Mouse (Mus musculus): ENCODE data around the gene Brsk1. TPM values are rescaled to one million over a fixed set of nuclear protein-coding genes. Genes with fewer than 3 reads are reported as not detected.

Gene Brsk1
- total RNA-seq, 1 experiment, result 20.7 TPM

GRCm38 (mm10) chr7:4657521-4658127, 32.8 kb upstream of the Brsk1 start:
- Histone ChIP-seq H3K9me3 (ENCODE audit: control insufficient read depth, insufficient read depth, low read depth, low read length) (no peaks in the 10 kb centered on the region), H3K4me1 (ENCODE audit: control insufficient read depth in 2 of 2, insufficient read depth in 2 of 2, low read length in 2 of 2, poor library complexity in 1 of 2) (peaks cover 2 to 15% of the 10 kb centered on the region in 2 experiments; a peak in 2 of 4 replicates)
- DNase-seq (ENCODE audit: low read depth, low spot score), result no peak

GRCm38 (mm10) chr7:4658128-4658907, 32.1 kb upstream of the Brsk1 start:
- peaks cover 2 to 18% of the 10 kb centered on the region in 2 experiments; a peak in 2 of 4 replicates for H3K4me1 ChIP-seq (ENCODE audit: control insufficient read depth in 2 of 2, insufficient read depth in 2 of 2, low read length in 2 of 2, poor library complexity in 1 of 2)
- TF ChIP-seq ZNF384 (IDR thresholded peaks at IDR 0.05; ENCODE audit: low read depth, low read length), result no peak
- no peak; the same call in 1 of the 2 replicates for TF ChIP-seq HCFC1 (IDR thresholded peaks at IDR 0.05; ENCODE audit: borderline replicate concordance, insufficient read depth, low read length)
- no peak for TF ChIP-seq CHD2 (IDR thresholded peaks at IDR 0.05; ENCODE audit: low read depth, low read length)
- TF ChIP-seq MAFK (IDR thresholded peaks at IDR 0.05; ENCODE audit: insufficient read depth, low read depth, low read length), result no peak
- TF ChIP-seq ZC3H11A (IDR thresholded peaks at IDR 0.05; ENCODE audit: borderline replicate concordance, low read depth, low read length), result no peak
- H3K9me3 ChIP-seq (ENCODE audit: control insufficient read depth, insufficient read depth, low read depth, low read length), result no peaks in the 10 kb centered on the region
- H3K9ac ChIP-seq (ENCODE audit: insufficient read depth, low read depth, low read length, poor library complexity, severe bottlenecking), result peak overlapping the region; percentile 94
- peak overlapping the region; percentile 88 to 93 for H3K4me3 ChIP-seq (ENCODE audit: insufficient read depth in 1 of 2, low read depth in 1 of 2, low read length in 2 of 2, poor library complexity in 1 of 2, severe bottlenecking in 1 of 2)
- H3K27ac ChIP-seq (ENCODE audit: insufficient read depth, low read depth, low read length, poor library complexity, severe bottlenecking), result peak overlapping the region; percentile 67
- no peak for DNase-seq (ENCODE audit: low read depth, low spot score)
- in situ Hi-C loops (cut with MboI; ENCODE audit: low sequenced_read_pairs in 2 of 2, unreplicated experiment in 2 of 2), result no loop called here
- peaks cover 5% of the 10 kb centered on the region; the same call in 1 of the 2 replicates for H3K36me3 ChIP-seq (ENCODE audit: control insufficient read depth, insufficient read depth, low read length, poor library complexity, severe bottlenecking)

More at GRCm38 (mm10) chr7:4657521-4658127, 32.8 kb upstream of the Brsk1 start:
- in situ Hi-C loops (cut with MboI; ENCODE audit: low sequenced_read_pairs in 2 of 2, unreplicated experiment in 2 of 2), result no loop called here
- peak overlapping the region; percentile 94 for H3K9ac ChIP-seq (ENCODE audit: insufficient read depth, low read depth, low read length, poor library complexity, severe bottlenecking)
- H3K36me3 ChIP-seq (ENCODE audit: control insufficient read depth, insufficient read depth, low read length, poor library complexity, severe bottlenecking), result peaks cover 7% of the 10 kb centered on the region; the same call in 1 of the 2 replicates
- H3K4me3 ChIP-seq (ENCODE audit: insufficient read depth in 1 of 2, low read depth in 1 of 2, low read length in 2 of 2, poor library complexity in 1 of 2, severe bottlenecking in 1 of 2), result peak overlapping the region; percentile 88 to 93
- H3K27ac ChIP-seq (ENCODE audit: insufficient read depth, low read depth, low read length, poor library complexity, severe bottlenecking), result no peak overlapping the region
- TF ChIP-seq HCFC1 (IDR thresholded peaks at IDR 0.05; ENCODE audit: borderline replicate concordance, insufficient read depth, low read length) (no peak), CHD2 (IDR thresholded peaks at IDR 0.05; ENCODE audit: low read depth, low read length) (no peak), ZNF384 (IDR thresholded peaks at IDR 0.05; ENCODE audit: low read depth, low read length) (no peak), MAFK (IDR thresholded peaks at IDR 0.05; ENCODE audit: insufficient read depth, low read depth, low read length) (no peak), ZC3H11A (IDR thresholded peaks at IDR 0.05; ENCODE audit: borderline replicate concordance, low read depth, low read length) (no peak)

- Histone ChIP-seq H3K9ac (ENCODE audit: insufficient read depth, low read depth, low read length, poor library complexity, severe bottlenecking) (peak within 1 kb of the TSS; percentile 94), H3K27ac (ENCODE audit: insufficient read depth, low read depth, low read length, poor library complexity, severe bottlenecking) (peak within 1 kb of the TSS; percentile 67)
- in situ Hi-C loops (cut with MboI; ENCODE audit: low sequenced_read_pairs in 2 of 2, unreplicated experiment in 2 of 2), result no loop called here
Measured at GRCm38 (mm10) chr7:4658912-4659551, 31.4 kb upstream of the Brsk1 start, which contains the start of gene Ppp6r1. TSS of gene Ppp6r1 (minus strand) at chr7:4659019.

GRCm38 (mm10) chr7:4659911-4660443, 30.4 kb upstream of the Brsk1 start:
- Histone ChIP-seq H3K27ac (ENCODE audit: insufficient read depth, low read depth, low read length, poor library complexity, severe bottlenecking) (no peak overlapping the region), H3K9me3 (ENCODE audit: control insufficient read depth, insufficient read depth, low read depth, low read length) (no peaks in the 10 kb centered on the region), H3K4me1 (ENCODE audit: control insufficient read depth in 2 of 2, insufficient read depth in 2 of 2, low read length in 2 of 2, poor library complexity in 1 of 2) (peaks cover 2 to 20% of the 10 kb centered on the region in 2 experiments; a peak in 2 of 4 replicates), H3K36me3 (ENCODE audit: control insufficient read depth, insufficient read depth, low read length, poor library complexity, severe bottlenecking) (peaks cover 3% of the 10 kb centered on the region; the same call in 1 of the 2 replicates), H3K4me3 (ENCODE audit: insufficient read depth in 1 of 2, low read depth in 1 of 2, low read length in 2 of 2, poor library complexity in 1 of 2, severe bottlenecking in 1 of 2) (peak overlapping the region in 1 of 2 experiments; percentile 88; a peak in 1 of 4 replicates), H3K9ac (ENCODE audit: insufficient read depth, low read depth, low read length, poor library complexity, severe bottlenecking) (no peak overlapping the region)
- TF ChIP-seq HCFC1 (IDR thresholded peaks at IDR 0.05; ENCODE audit: borderline replicate concordance, insufficient read depth, low read length) (no peak), MAFK (IDR thresholded peaks at IDR 0.05; ENCODE audit: insufficient read depth, low read depth, low read length) (no peak), ZC3H11A (IDR thresholded peaks at IDR 0.05; ENCODE audit: borderline replicate concordance, low read depth, low read length) (no peak), ZNF384 (IDR thresholded peaks at IDR 0.05; ENCODE audit: low read depth, low read length) (no peak), CHD2 (IDR thresholded peaks at IDR 0.05; ENCODE audit: low read depth, low read length) (no peak)
- in situ Hi-C loops (cut with MboI; ENCODE audit: low sequenced_read_pairs in 2 of 2, unreplicated experiment in 2 of 2), result no loop called here
- DNase-seq (ENCODE audit: low read depth, low spot score), result no peak

More at GRCm38 (mm10) chr7:4658912-4659551, 31.4 kb upstream of the Brsk1 start, which contains the start of gene Ppp6r1:
- Histone ChIP-seq H3K36me3 (ENCODE audit: control insufficient read depth, insufficient read depth, low read length, poor library complexity, severe bottlenecking) (0 out of 2 replicates have a peak, but pooled peaks cover 3% of the 10 kb centered on the region), H3K4me1 (ENCODE audit: control insufficient read depth in 2 of 2, insufficient read depth in 2 of 2, low read length in 2 of 2, poor library complexity in 1 of 2) (peaks cover 2 to 18% of the 10 kb centered on the region in 2 experiments; a peak in 2 of 4 replicates), H3K4me3 (ENCODE audit: insufficient read depth in 1 of 2, low read depth in 1 of 2, low read length in 2 of 2, poor library complexity in 1 of 2, severe bottlenecking in 1 of 2) (peak within 1 kb of the TSS; percentile 88 to 93), H3K9me3 (ENCODE audit: control insufficient read depth, insufficient read depth, low read depth, low read length) (no peaks in the 10 kb centered on the region)
- peak; percentile 80 for DNase-seq (ENCODE audit: low read depth, low spot score)
- 0 out of 2 replicates have a peak, but pooled peaks have one; percentile 9 for TF ChIP-seq ZC3H11A (IDR thresholded peaks at IDR 0.05; ENCODE audit: borderline replicate concordance, low read depth, low read length)
- peak; percentile 63; the same call in 1 of the 2 replicates for TF ChIP-seq HCFC1 (IDR thresholded peaks at IDR 0.05; ENCODE audit: borderline replicate concordance, insufficient read depth, low read length)
- no peak for TF ChIP-seq CHD2 (IDR thresholded peaks at IDR 0.05; ENCODE audit: low read depth, low read length)

Data from ES-E14 (cell line).